Mouse (Mus musculus) erythroblast, adult 5-6 weeks (primary cell): ENCODE data around the gene Scd2. TPM values are rescaled to one million over a fixed set of nuclear protein-coding genes. Genes with fewer than 3 reads are reported as not detected.
"Not testable (repeated sequence)": the region's sequence is repeated elsewhere in the genome, so short reads cannot be mapped to it uniquely, and the experiment has no call there.

Experiments
- ATAC-seq: replicated peaks from 2 replicates; pipeline ENCODE4 v1.8.0; 2016; ENCODE audit warnings: moderate number of reproducible peaks, mild to moderate bottlenecking, moderate TSS enrichment, inconsistent platforms; ENCODE audit not compliant: poor library complexity, low FRiP score, severe bottlenecking
- total RNA-seq, 2 experiments: library from RNA; stranded (forward) in 1 of 2; stranded (reverse) in 1 of 2; fragments of 150-400 nt in 1 of 2; fragments of 200-764, 138-1000 nt in 1 of 2; gene quantifications; 2 replicates each; pipeline versions ENCODE4 v1.2.3 to v1.2.4; 2015 to 2017; ENCODE audit warnings: low replicate concordance in 2 of 2

The Scd2 gene
- total RNA-seq, 2 experiments from 2014 or later = 11.3 to 20.9 TPM

- ATAC-seq = peak; percentile 96
Observed at GRCm38 (mm10) chr19:44266824-44267498, 26.5 kb upstream of the Scd2 start.

GRCm38 (mm10) chr19:44267499-44268002 is 25.9 kb upstream of the Scd2 start:
- no peak for ATAC-seq

GRCm38 (mm10) chr19:44273711-44274110 is 19.8 kb upstream of the Scd2 start:
- ATAC-seq = no peak

GRCm38 (mm10) chr19:44274452-44274851 is 19.0 kb upstream of the Scd2 start:
- no peak for ATAC-seq

- ATAC-seq = no peak
Observed at GRCm38 (mm10) chr19:44275418-44275817, 18.1 kb upstream of the Scd2 start.

GRCm38 (mm10) chr19:44276861-44277260 is 16.6 kb upstream of the Scd2 start:
- ATAC-seq = no peak

- ATAC-seq = no peak
Observed at GRCm38 (mm10) chr19:44277931-44278330, 15.5 kb upstream of the Scd2 start.

- no peak for ATAC-seq
Observed at GRCm38 (mm10) chr19:44280755-44281154, 12.7 kb upstream of the Scd2 start.

- not testable (repeated sequence) for ATAC-seq
Observed at GRCm38 (mm10) chr19:44281825-44282447, 11.5 kb upstream of the Scd2 start.

GRCm38 (mm10) chr19:44282534-44283156 is 10.8 kb upstream of the Scd2 start:
- ATAC-seq = no peak

- ATAC-seq = no peak
Observed at GRCm38 (mm10) chr19:44283157-44284024, 10.1 kb upstream of the Scd2 start.

- ATAC-seq = peak; percentile 96
Observed at GRCm38 (mm10) chr19:44284025-44284695, 9.3 kb upstream of the Scd2 start.

GRCm38 (mm10) chr19:44284723-44285122 is 8.8 kb upstream of the Scd2 start:
- peak; percentile 29 for ATAC-seq

GRCm38 (mm10) chr19:44285554-44285953 is 7.9 kb upstream of the Scd2 start:
- ATAC-seq = no peak

GRCm38 (mm10) chr19:44286109-44286508 is 7.4 kb upstream of the Scd2 start:
- ATAC-seq = no peak

GRCm38 (mm10) chr19:44287415-44288110 is 5.9 kb upstream of the Scd2 start:
- ATAC-seq = no peak

GRCm38 (mm10) chr19:44292083-44292482 is 1.4 kb upstream of the Scd2 start:
- no peak for ATAC-seq

GRCm38 (mm10) chr19:44292483-44292882 is 991 bp upstream of the Scd2 start:
- no peak for ATAC-seq
